Comparison of ENCODE assay signal across 27 mouse cellular contexts in genomic region chr5:121305009-121305408, GRCm38 (mm10).
"Had no signal": no experiment of that assay in that cellular context is flagged by ENCODE, and none has a peak within 500 bp of the region (broad histone marks: within the 10 kb centered on the region; RNA-seq: fewer than 3 reads in every experiment).

No protein-coding gene starts in this region.

- H3K4me3 ChIP-seq: embryonic facial prominence, embryonic 10.5 days; embryonic facial prominence, embryonic 12.5 days; embryonic facial prominence, embryonic 13.5 days; embryonic facial prominence, embryonic 15.5 days; erythroblast, embryonic 14.5 days; forebrain, embryonic 10.5 days; forebrain, embryonic 12.5 days; forebrain, embryonic 13.5 days; forebrain, embryonic 15.5 days; gastrocnemius, adult 2 months; heart, adult 2 months; heart, embryonic 10.5 days had no signal

- H3K4me1 ChIP-seq: embryonic facial prominence, embryonic 10.5 days; embryonic facial prominence, embryonic 12.5 days; embryonic facial prominence, embryonic 13.5 days; embryonic facial prominence, embryonic 15.5 days; forebrain, embryonic 10.5 days; forebrain, embryonic 12.5 days; forebrain, embryonic 13.5 days; forebrain, embryonic 15.5 days; heart, embryonic 10.5 days had no signal

- H3K27me3 ChIP-seq: embryonic facial prominence, embryonic 12.5 days; embryonic facial prominence, embryonic 13.5 days; embryonic facial prominence, embryonic 15.5 days; forebrain, embryonic 12.5 days; forebrain, embryonic 13.5 days; forebrain, embryonic 15.5 days had no signal

- DNase-seq: cerebellum, adult 8-10 months; cerebellum, adult 9-10 months; cerebellum, adult 9-11 months; cerebellum, postnatal 10 days; cerebellum, postnatal 14 days; cerebellum, postnatal 25 days; cerebellum, postnatal 36 days; embryo, embryonic 11 days; forebrain, postnatal 0 days; gastrocnemius, adult 2 months; gastrocnemius, postnatal 10 days; gastrocnemius, postnatal 14 days; gastrocnemius, postnatal 25 days; gastrocnemius, postnatal 36 days; heart, adult 11 months; heart, adult 18-20 months; heart, adult 2 months had no signal

- H3K27ac ChIP-seq: embryonic facial prominence, embryonic 10.5 days; embryonic facial prominence, embryonic 12.5 days; embryonic facial prominence, embryonic 13.5 days; embryonic facial prominence, embryonic 15.5 days; forebrain, embryonic 10.5 days; forebrain, embryonic 12.5 days; forebrain, embryonic 13.5 days; forebrain, embryonic 15.5 days; gastrocnemius, adult 2 months; heart, adult 2 months; heart, embryonic 10.5 days had no signal
